Mouse (Mus musculus) left cerebral cortex, postnatal 4 days (tissue): ENCODE measurements around the gene Cntd1. TPM values are rescaled to one million over a fixed set of nuclear protein-coding genes. Genes with fewer than 3 reads are reported as not detected.
A peak's percentile ranks its signal among the peaks of the same experiment; 100 is the strongest.

Experiments used
- DNase-seq: peaks from one replicate; pipeline ENCODE4 v3.0.0-alpha.2; 2022
- intact Hi-C: fragments of 180-260 bp; cut with DNase I; formaldehyde crosslinking; loops from one replicate; pipeline ENCODE4 v1.15.1; 2025
- total RNA-seq, 2 experiments: library from RNA; stranded (reverse); gene quantifications; 2 replicates each; pipeline ENCODE4 v1.2.3; 2021

Gene Cntd1
- total RNA-seq, 2 experiments from 2014 or later, result 0.30 to 0.68 TPM

GRCm38 (mm10) chr11:101252941-101253340 is 25.9 kb upstream of the Cntd1 start:
- intact Hi-C loops, result no loop called here

GRCm38 (mm10) chr11:101253613-101254389 is 25.0 kb upstream of the Cntd1 start, which contains the start of gene Vps25:
Gene Vps25 (plus strand): TSS chr11:101253707.
- DNase-seq, result peak; percentile 80
- intact Hi-C loops, result no loop called here

More at GRCm38 (mm10) chr11:101252941-101253340, 25.9 kb upstream of the Cntd1 start:
- no peak for DNase-seq

DNA sequence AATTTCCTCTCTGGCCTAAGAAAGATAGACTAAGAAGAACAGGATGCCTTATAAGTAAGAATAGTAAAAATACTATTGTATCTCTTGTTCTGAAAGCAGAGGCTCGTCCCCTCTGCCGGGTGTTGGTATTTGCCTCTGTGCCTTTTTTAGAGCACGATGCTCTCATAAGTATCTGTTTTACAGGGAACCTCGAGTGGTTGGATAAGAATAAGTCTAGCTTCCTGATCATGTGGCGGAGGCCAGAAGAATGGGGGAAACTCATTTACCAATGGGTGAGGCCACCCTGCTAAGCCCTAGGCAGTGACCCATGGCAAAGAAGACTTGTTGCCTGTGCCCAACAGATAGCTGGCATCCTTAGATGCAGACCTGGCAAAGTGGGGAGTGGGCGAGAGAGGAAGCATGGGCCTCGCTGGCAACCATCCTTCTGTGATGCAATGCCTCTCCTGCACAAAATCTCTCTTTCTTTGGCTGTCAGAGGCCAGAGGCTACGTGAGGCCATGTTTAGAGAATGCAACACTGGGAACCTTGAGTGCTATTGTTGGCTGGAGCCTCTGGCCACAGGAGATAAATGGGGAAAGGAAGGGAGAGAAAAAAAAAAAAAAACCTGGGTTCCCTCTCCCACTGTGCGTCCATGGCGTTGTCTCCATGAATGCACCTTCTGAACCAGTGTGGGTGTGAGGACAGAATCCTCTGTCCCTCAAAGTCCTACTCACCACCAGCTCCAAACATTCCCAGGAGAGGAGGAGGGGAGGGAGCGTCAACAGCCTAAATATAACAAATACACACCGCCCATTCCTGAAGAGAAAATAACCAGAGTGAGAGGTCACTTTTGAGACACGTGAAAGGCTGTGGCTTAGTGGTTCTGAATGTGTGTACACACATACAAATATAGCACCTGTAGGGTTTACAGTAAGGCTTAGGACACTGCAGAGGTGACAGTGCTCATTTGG is 22.7 kb upstream of the Cntd1 start:
- intact Hi-C loops, result no loop called here
- DNase-seq, result no peak

DNA sequence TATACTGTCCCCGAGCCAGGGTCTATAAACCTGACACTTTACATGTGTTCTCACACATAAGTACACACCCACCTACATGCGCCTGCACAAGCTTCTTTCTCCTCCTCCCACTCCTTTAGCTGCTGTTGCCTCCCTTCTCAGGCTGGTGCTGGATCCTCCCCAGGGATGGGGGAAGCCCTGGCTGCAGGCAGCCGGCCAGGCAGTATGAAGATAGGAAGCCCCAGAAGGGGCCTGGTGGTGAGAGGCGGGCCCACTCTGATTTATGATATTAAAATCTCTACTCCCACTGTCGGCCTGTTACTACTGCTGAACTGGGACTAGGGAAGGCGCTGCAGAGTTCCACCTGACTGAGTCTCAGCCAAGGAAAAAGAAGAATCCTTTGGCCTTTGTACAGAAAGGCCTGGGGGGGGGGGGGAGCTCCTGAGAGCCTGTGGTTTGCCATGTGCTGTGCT is 19.5 kb upstream of the Cntd1 start:
- intact Hi-C loops, result no loop called here
- no peak for DNase-seq

DNA sequence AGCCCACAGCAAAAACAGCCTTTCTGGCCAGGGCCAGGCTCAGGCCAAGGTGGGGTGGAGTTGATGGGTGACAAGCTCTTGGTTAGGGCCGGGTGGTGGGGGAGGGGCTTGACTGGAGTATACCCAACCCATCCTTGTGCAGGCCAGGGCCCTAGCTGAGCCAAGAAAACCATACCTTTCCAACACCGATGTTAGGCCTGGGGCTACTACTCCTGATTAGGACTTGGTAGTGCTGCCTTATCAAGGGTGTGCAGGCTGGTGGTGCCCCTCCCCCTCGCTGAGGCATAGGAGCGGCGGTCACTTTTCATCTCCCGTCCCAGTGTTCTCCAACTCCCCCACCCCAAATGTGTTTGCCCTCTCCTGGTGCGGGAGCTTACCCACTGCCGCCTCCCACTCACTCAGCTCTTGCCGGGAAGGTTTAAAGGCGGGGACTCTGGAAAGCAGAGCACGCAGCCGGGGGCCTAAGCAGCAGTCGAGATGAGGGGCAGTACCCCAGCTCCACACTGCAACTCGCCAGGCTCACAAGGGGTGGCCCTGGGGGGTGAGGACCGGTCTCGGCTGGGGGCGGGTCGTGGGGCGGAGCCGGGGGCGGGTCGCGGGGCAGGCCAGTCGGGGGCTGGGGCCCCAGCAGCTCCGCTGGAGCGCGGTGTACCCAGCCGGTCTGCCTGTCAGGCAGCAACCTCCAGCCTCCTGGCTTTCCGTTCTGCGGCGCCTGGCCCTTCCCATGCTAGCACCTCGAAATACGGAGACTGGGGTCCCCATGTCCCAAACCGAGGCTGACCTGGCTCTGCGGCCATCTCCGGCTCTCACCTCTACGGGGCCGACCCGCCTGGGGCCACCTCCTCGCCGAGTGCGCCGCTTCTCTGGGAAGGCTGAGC is 18.6 kb upstream of the Cntd1 start, which contains the start of gene Wnk4:
Wnk4 (plus strand) TSS at position 620 of the 878 bp plus-strand sequence.
- intact Hi-C loops, result no loop called here
- DNase-seq, result peak; percentile 62

DNA sequence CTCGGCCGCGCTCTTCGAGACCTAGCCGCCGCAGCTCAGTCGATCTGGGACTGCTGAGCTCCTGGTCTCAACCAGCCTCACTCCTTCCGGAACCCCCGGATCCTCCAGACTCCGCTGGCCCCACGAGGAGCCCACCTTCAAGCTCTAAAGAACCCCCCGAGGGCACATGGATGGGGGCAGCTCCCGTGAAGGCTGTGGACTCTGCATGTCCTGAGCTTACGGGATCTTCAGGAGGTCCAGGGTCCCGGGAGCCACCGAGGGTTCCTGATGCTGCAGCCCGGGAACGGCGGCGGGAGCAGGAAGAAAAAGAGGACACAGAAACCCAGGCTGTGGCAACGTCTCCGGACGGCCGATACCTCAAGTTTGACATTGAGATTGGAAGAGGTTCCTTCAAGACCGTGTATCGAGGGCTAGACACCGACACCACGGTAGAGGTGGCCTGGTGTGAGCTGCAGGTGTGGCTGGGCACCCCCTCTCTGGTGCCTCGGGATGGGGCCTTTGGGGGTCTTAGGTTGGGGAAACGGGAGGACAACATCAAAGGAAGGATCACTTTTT is 17.9 kb upstream of the Cntd1 start:
- intact Hi-C loops, result no loop called here
- no peak for DNase-seq

- DNase-seq, result no peak
- intact Hi-C loops, result no loop called here
Measured at GRCm38 (mm10) chr11:101262272-101262967, 16.4 kb upstream of the Cntd1 start.

DNA sequence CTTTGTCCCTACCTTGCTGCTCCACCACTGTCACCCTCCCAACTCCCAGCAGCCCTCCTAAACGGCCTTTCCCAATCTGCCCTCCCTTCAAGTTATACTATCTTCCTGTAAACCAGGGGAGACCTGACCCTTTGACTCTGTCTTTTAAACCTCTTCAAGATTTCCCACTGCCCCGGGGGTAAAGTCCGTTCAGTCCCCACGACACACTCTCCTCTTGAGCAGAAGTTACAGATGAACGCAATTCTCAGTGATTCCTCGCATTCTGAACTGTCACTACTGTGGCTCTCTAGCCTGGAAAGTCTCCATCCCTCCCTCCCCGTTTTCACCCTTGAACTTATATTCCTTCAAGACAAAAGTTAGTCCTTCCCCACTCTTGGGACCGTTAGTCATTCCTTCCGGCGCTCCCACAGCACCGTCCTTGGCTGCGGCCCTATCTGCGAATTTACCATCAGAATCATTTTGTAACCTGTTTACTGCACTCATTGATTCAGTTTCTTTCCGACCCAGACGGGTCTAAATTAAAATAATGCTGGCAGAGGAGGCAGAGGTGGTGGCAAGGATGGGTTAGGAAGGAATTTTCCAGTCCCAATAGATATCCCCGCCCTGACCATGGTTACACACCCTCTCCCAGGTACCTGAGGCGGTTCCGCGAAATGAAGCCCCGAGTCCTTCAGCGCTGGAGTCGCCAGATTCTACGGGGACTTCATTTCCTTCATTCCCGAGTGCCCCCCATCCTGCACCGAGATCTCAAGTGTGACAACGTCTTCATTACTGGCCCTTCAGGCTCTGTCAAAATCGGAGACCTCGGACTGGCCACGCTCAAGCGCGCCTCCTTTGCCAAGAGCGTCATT is 15.4 kb upstream of the Cntd1 start:
- intact Hi-C loops, result no loop called here
- no peak for DNase-seq

- intact Hi-C loops, result no loop called here
- no peak for DNase-seq
Measured at GRCm38 (mm10) chr11:101263989-101264280, 14.9 kb upstream of the Cntd1 start.

DNA sequence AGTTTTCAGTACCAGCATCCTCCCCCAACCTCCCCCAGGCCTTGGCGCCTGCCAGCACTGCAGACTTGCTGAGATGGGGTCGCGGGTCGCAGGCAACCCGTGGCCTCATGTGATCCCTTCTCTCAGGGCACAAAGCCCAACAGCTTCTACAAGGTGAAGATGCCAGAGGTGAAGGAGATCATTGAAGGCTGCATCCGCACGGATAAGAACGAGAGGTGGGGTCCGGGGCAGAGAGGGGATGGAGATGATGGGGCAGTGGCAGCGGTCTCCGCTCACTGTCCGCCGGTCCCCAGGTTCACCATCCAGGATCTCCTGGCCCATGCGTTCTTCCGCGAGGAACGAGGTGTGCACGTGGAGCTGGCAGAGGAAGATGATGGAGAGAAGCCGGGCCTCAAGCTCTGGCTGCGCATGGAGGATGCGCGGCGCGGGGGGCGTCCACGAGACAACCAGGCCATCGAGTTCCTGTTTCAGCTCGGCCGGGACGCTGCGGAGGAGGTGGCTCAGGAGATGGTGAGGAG is 13.8 kb upstream of the Cntd1 start:
- intact Hi-C loops, result no loop called here
- no peak for DNase-seq

- DNase-seq, result no peak
- intact Hi-C loops, result no loop called here
Measured at GRCm38 (mm10) chr11:101265906-101266305, 12.9 kb upstream of the Cntd1 start.

DNA sequence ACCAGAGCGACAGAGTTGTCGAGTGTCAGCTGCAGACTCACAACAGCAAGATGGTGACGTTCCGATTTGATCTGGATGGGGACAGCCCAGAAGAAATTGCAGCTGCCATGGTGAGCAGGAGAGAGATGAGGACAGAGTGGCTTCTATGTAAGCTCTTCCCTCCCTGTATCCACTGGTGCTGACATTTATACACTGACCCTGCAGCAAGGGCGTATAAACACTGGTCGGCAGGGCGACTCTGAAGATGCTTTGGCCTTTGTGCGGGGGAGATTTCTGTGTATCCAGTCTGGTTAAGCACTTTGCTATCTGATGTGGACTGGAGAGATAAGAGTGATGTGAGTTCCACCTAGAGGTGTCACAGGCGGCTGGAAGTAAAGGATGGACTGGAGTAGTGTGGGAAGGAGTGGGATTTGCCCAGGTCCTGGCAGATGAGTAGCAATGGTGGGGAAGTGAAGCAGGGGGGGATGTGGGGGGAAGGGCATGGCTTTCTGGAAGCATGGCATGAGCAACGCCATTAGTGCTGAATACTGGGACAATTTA is 9.2 kb upstream of the Cntd1 start:
- no peak for DNase-seq
- intact Hi-C loops, result no loop called here

GRCm38 (mm10) chr11:101272446-101272845 is 6.4 kb upstream of the Cntd1 start:
- no peak for DNase-seq
- intact Hi-C loops, result no loop called here

DNA sequence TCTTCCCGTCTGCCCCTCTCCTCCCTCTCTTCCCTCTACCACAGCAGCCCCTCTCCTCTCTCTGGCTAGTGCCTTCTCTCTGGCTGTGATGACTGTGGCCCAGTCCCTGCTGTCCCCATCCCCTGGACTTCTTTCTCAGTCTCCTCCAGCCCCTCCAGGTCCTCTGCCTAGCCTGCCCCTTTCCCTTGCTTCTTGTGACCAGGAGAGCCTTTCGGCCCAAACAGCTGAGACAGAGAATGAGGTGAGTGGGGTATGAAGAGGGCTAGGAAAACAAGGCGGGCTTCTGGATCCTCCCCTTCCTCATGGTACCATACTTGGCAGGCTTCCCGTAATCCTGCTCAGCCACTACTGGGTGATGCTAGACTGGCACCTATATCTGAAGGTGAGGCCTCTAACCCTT is 3.5 kb upstream of the Cntd1 start:
- intact Hi-C loops, result no loop called here
- no peak for DNase-seq

DNA sequence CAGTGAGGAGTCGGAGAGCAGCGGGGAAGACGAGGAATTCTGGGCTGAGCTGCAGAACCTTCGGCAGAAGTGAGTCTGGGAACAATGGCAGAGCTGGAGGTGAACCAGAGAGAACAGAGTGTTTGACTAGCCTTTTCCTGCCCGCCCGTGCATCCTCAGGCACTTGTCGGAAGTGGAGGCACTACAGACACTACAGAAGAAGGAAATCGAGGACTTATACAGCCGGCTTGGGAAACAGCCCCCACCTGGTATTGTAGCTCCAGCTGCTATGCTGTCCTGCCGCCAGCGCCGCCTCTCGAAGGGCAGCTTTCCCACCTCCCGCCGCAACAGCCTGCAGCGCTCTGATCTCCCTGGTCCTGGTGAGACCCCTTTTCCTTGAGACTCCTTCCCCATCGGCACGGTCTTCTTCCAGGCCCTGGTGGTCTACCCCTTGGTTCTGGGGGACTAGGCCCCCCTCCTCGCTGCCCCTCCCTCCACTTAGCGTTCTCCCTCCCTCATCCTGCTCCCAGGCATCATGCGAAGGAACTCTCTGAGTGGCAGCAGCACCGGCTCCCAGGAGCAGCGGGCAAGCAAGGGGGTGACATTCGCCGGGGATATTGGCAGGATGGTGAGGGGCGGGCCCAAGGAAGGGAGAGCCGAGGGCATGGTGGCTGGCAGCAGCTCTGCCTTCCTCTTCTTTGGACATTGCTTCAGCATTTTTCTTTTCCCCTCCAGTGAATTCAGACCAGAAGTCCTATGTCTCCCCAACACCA is 2.3 kb upstream of the Cntd1 start:
- intact Hi-C loops, result no loop called here
- no peak for DNase-seq

- intact Hi-C loops, result no loop called here
- DNase-seq, result no peak
Measured at GRCm38 (mm10) chr11:101277381-101278222, 1.2 kb upstream of the Cntd1 start.

- DNase-seq, result no peak
- intact Hi-C loops, result no loop called here
Measured at GRCm38 (mm10) chr11:101279193-101279569, 369 bp downstream of the Cntd1 start.
